Mouse (Mus musculus): ENCODE measurements around the gene Nxt1.

Gene Nxt1

GRCm38 (mm10) chr2:148690291-148690690, 17.9 kb downstream of the Nxt1 start:
- DNase-seq, result no peak

GRCm38 (mm10) chr2:148690781-148691180, 18.4 kb downstream of the Nxt1 start:
- DNase-seq, result no peak

GRCm38 (mm10) chr2:148698571-148698970, 26.2 kb downstream of the Nxt1 start:
- DNase-seq, result peak; percentile 31

GRCm38 (mm10) chr2:148706409-148707201, 34.2 kb downstream of the Nxt1 start:
- DNase-seq, result peak; percentile 62

GRCm38 (mm10) chr2:148707202-148707530, 34.8 kb downstream of the Nxt1 start:
- DNase-seq, result no peak

GRCm38 (mm10) chr2:148712326-148712725, 39.9 kb downstream of the Nxt1 start:
- no peak for DNase-seq

- DNase-seq, result no peak
Measured at GRCm38 (mm10) chr2:148717072-148717471, 44.7 kb downstream of the Nxt1 start.

- DNase-seq, result no peak
Measured at GRCm38 (mm10) chr2:148719271-148719995, 47.0 kb downstream of the Nxt1 start.
